Mouse (Mus musculus): Measurements from ENCODE around the gene Atp1a2.

Gene Atp1a2

GRCm38 (mm10) chr1:172302851-172303250 lies 5.0 kb upstream of the Atp1a2 start:
- no peak for DNase-seq

DNA sequence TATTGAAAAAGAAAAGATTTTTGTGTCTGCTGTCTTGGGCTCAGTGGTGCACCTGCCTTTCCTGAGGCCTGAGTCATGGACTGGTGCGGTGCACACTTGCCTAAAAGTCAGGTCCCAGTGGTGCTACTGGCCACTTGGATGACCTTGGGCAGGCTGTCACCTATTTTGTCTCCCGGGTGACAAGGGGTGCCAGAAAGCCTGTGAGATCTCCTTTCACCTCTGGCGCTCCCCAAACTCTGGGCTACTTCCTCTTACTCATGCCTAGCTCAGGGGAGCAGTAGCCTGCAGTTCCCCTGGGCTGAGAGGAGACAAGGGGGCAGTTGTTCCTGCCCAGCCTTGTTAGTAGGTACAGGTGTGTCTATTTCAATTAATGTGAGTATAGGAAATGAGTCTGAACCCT lies 4.4 kb upstream of the Atp1a2 start:
- DNase-seq: no peak

GRCm38 (mm10) chr1:172301180-172301579 lies 3.3 kb upstream of the Atp1a2 start:
- DNase-seq: no peak

GRCm38 (mm10) chr1:172300247-172300646 lies 2.4 kb upstream of the Atp1a2 start:
- DNase-seq: peak; percentile 32

DNA sequence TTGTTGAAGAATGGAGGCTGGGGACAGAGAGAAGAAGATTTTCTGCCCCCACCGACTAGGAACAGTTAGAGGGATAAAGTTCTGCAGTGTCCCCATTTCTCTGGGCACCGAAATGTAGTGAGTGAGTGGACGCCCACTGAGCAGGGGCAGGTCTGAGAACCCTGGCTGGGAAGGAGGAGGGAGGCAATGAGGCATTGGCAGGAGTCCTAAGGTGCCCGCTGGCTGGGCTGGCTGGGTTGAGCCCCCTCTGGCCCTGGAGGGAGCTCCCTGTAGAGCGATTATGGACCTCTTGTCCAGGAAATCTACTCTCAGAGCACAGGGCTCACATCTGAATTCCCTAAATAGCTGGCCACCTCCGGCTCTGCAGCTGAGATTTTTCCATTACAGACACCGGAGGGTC lies 1.7 kb upstream of the Atp1a2 start:
- DNase-seq: peak; percentile 27

GRCm38 (mm10) chr1:172296816-172297510 lies 901 bp downstream of the Atp1a2 start:
- DNase-seq: peak; percentile 48

GRCm38 (mm10) chr1:172295751-172296197 lies 2.1 kb downstream of the Atp1a2 start:
- peak; percentile 37 for DNase-seq

DNA sequence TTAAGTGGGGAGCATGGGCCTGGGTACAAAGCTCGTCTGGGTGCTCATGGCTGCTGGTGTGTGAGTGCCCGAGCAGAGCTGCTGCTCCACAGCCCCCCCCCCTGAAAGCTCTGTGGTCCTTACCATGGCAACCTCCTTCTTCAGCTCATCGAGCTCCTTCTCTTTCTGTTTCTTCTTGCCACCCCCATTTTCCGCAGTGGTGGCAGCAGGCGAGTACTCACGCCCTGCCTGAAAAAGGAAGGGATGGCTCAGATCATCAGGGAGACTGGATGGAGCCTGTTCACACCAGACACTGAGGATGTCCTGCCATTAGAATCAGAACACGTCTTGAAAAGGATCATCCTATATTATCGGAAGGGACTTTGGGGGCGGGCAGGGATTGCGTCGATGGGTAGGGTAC lies 4.4 kb downstream of the Atp1a2 start:
- no peak for DNase-seq

GRCm38 (mm10) chr1:172292880-172293279 lies 5.0 kb downstream of the Atp1a2 start:
- no peak for DNase-seq

GRCm38 (mm10) chr1:172289617-172289946 lies 8.3 kb downstream of the Atp1a2 start:
- no peak for DNase-seq

DNA sequence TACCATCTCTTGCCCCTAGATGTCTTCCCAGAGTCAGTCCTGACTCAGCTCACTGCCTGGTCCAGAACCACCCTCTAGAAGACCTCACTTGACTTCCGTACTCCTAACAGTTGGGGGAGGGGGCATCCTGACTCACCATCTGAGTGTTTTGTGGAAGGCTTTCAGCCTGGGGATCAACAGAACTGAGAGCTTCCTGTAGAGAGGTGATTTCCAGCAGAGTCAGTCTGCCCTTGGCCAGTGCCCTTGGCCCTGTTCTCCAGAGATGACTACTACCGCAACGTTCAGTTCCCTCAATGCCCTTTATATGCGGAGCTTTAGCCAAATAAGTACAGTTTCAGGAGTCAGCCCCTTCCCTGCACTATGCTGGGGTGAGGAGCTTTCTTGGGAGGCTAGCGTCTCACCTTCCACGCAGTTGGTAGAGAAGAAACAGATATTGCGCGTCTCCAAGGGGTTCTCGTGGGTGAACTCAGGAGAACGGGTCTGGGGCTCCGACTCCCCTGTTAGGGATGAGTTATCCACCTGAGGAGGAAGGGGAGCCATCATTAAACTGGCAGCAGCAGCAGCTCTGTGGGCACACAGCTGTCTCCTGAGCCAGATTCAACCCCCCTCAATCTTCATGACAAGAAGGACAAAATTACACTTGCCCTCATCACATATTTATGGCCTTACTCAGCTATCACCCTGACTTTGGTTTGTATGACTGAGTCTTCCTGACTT lies 8.8 kb downstream of the Atp1a2 start:
- DNase-seq: no peak

DNA sequence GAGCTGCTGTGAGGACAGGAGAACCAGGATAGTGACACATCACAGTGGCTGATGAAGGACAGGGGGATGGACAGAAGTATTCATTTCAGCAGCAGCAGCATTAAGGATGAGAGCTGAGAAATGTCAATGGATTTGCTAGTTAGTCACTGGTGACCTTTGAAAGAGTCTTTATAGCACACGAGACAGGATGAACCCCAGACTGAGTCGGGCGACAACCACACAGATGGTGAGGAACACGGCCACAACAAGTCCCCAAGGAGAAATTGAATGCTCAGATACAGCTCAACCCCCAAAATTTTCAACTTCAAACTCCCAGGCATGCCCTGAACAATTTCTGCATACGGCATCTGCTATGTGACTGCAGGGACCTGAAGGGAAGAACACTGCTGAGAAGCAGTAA lies 11.1 kb downstream of the Atp1a2 start:
- DNase-seq: no peak

DNA sequence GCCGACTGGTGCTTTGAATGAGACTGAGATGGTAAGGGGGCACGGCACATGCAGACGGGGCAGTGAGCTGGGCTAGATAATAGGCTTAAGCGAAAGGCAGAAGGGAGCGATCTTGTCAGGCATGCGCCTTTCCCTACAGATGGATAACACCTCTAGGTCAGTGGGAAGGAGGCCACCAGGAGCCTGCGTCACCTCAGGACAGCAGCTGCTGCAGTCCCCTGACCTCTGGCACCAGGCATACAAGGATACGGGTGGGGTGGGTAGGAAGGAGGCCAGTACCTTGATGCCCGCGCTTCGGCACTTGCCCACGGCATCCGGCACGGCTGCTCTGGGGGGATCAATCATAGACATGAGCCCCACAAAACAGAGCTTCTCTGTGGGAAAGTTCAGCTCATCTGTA lies 13.6 kb downstream of the Atp1a2 start:
- no peak for DNase-seq

DNA sequence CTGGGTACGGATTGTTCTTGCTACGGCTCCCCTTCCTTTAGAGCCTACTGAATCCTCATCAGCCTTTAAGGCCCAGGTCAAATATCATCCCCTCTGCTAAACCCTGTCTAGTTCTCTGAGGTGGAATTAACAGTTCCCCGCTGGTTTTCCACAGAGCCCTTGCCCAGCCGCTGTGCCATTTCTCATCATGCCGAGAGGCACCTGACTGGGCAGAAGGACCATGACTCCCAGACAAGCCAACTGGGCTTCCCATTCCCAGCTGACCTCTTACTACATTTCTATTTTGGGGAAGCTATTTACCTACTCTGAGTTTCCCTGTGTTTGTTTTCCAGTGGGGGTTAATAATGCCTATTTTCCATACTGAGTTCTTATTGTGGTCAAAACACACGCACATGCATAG lies 14.8 kb downstream of the Atp1a2 start:
- DNase-seq: no peak

DNA sequence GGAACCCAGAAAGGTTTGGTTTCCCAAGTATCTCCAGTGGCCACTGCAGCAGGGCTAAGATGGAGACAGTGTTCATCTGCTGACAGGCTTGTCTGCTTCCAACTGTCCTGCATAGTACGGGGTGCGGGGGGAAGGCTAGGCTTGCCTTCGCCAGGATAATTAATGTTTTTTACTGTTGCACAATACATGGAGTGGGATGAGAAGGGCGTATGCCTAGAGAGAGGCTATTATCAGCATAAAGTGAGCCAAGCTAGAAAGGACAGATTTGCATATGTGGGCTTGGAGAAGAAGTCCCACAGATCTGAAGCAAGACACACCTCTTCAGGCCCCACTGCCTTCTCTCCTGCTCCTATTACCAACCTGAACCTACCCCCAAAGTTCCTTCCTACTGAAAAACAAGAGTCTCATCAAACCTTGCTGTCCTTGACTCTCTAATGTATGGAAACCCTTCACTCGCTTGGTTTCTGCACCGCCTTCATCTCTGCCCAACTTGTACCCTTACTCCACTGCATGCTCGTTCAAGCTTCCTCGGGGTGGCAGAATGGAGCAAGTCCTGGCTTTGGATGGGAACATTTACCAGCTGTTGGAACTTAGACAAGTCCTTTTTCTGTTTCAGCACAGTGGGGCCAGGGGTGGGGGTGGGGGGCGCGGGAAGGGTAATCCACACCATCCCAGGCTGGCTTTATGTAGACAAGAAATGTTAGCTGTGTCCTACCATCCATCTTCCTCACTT lies 16.2 kb downstream of the Atp1a2 start:
- no peak for DNase-seq

DNA sequence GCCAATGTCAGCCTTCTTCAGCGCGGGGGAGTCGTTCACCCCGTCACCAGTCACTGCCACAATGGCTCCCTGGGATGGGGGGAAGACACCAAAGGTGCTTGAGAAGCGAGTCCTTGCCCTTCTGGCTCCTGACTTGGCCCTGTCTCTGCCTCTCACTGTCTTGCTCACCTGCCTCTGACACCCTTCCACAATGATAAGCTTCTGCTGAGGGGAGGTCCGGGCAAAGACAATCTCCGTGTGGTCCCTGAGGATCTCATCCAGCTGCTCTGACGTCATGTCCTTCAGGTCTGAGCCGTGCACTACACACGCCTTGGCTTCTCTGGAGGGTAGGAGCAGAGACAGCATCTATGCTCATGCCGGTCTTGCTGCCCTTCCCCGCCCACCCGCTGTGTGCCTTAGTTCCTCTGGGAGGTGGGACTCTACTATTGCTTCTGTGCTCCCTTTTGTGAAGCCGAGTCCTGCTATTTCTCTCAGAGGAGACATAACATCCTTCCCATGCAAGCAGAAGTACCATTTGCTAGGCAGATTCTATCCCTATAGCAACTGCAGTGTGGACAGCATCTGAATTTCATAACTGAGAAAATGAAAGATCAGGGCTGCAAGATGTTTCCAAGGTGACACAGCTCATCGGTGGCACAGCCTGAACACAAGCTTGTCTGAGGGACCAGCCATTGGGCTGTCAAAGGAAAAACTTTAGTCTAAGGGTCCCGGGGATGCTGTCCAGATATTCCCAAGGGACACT lies 17.9 kb downstream of the Atp1a2 start:
- no peak for DNase-seq

DNA sequence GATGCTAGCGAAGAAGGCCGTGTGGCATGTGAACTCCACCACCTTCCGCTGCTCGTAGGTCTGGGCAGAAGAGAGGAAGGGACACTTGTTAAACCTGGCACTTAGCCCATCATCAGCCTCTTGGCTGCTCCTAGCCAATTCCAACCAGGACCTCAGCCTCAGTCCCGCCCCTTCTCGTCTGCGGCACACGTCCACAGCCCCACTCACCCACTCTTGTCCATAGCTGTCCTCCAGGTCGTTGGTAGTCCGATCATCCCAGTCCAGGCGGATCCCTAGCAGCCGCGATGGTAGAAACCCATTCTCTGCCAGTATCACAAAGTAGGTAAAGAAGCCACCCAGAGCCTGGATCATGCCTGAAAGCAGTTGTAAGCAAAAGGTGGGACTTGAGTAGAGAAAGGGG lies 19.5 kb downstream of the Atp1a2 start:
- no peak for DNase-seq

- DNase-seq: no peak
Measured at GRCm38 (mm10) chr1:172277172-172277571, 20.7 kb downstream of the Atp1a2 start.

DNA sequence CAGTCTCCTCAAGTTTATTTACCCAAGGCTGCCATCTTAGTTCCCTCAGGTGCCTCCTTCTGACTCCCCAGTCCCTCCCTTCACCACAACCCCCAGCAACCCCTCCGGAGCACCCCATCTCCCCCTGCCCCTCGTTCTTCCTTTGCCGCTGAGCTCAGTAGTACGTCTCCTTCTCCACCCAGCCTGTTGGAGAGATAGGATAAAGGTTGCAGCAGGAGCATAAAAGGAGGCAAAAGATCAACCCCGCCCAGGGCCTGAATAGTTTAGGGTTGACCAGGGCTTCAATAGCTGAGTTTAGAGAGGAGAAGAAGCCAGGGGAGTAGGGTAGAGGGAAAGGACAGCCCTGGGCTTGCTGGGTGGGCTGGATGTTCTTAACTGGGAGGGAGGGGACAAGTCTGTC lies 23.3 kb downstream of the Atp1a2 start:
- DNase-seq: no peak

DNA sequence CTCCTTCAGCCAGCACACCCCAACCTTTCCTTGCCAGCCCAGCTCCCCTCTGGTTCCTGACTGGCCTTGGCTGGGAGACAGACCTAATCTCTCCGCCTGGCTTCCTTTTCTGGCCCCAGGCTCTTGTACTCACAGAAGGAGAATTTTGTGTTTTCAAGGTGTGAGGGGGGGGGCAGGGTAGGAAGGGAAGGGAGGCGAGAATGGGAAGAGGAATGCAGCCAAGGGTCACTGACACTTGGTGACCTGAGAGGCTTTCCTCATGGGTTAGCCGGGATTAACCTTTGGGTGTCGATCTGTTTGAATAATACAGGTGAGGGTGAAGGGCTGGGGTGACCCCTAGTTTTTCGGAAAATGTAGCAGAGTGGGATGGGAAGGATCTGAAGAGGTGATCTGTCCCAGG lies 23.7 kb downstream of the Atp1a2 start:
- DNase-seq: no peak

DNA sequence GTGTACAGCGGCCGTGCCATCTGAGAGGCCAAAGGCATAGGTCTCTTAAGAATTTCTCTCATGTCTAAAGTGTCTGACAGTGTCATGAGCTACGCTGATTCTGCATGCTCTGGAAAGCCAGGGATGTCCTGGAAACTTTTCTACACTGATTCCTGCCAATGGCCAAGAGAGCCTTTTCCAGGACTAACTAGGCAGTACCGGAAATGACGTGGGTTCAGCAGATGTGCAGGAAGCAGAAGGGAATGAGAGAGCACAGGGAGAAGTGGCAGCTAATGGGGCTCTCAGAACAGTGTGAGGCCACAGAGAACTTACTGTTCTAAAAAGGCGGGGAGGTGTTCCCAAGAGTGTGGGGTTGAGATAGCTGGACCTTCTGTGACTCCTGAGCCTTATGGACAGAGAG lies 24.5 kb downstream of the Atp1a2 start:
- no peak for DNase-seq

DNA sequence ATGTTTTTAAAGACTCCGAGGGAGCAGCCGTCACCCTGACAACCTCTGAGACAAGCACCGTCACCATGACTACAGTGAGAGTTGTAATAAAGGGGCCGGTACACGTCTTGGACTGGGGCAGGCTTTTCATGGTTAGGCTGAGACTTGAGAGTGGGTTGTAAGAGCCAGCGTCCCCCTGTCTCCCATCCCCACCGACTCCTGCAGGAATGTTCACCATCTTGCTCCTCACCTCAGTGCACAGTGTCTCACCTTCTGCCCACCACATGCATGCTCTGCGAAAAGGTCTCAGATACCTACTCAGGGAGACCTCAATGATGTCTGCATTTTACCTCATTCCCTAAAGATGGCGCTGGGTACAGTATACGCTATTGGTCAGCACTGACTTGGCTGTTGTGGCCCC lies 26.1 kb downstream of the Atp1a2 start:
- no peak for DNase-seq

- DNase-seq: no peak
Measured at GRCm38 (mm10) chr1:172271208-172271607, 26.7 kb downstream of the Atp1a2 start.

Data from cerebellum, adult 11-12 months (tissue).